Mouse (Mus musculus) T-helper 1 cell (primary cell): Measurements from ENCODE around the gene Akap2.

Experiments used
- in situ Hi-C: fragments of 300-600 bp; cut with MboI, MseI; formaldehyde crosslinking; loops from one replicate; pipeline ENCODE4 v1.15.1; 2025; ENCODE audit warnings: high pct_unique_total_duplicates

Akap2 gene

DNA sequence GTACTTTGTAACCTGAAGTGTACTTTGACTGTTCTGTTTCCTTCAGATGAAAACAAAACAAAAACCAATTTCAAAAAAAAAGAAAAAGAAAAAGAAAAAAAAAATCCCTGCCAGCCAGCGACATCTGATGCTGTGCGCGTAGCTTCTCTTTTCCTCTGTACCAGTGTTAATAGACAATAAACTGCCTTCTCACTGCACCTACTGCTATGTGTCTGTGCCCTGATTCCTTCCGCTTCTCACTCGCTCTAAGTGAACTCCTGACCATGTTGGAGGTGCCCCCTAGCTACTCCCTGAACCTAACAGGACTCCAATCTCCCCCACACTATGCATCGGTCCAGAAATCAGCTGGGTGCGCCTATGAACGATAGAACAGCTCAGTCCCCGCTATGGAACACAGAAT is at the start of gene Akap2:
Gene Akap2 (plus strand): TSS at position 304 of the 400 bp plus-strand sequence.
- in situ Hi-C loops: no loop called here

DNA sequence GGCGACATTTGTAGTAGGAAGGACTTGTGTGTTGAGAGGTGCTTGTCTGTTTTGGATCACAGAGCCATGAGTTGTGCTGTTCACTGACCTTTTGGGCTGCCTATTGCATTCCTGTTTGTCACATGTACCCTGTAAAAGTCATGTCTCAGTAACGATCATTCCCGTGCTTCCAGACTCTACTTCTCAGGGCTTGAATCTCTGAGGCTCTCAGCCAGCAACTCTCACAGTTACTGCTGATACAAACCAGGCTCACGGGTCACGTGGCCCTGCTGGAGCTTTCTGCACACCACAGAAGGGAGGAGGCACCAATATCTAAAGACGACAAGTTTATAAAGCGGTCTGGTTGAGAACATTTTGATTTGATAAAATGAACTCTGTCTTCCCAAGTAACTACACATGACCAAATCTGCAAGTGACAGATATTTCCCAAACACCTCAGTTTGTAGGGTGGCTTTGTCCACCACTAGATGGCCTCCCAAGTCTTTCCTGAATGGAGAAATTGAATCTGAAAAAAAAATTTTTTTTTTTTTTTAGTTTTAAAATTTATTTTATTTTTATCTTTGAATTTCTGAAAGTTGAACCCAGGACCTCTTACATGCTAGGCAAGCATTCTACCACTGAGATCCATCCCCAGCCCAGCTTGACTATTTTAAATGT is 46.5 kb upstream of the Akap2 start:
- in situ Hi-C loops: loop anchor here (5.0 to 10.0 kb wide), 3 partner anchors 104 to 236 kb away; no protein-coding TSS in a partner anchor

DNA sequence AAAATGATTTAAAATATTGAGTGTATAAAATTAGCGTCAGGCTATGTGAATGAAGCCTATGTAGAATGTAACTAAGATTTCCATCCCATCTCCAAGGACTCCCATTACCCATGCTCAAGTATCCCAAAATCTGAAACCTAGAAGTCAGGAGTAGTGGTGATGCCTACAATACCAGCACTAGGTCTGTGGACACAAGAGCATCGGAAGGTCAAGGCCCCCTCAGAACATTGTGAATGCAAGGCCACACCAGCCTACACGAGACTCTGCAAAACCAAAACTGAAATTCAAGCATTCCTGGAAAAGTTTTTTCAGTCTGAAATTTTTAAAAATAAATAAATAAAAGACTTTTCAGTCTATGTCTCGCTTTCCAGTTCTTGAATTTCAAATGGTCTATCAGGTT is 44.9 kb upstream of the Akap2 start:
- in situ Hi-C loops: loop anchor here (5.0 to 10.0 kb wide), 3 partner anchors 102 to 235 kb away; no protein-coding TSS in a partner anchor

DNA sequence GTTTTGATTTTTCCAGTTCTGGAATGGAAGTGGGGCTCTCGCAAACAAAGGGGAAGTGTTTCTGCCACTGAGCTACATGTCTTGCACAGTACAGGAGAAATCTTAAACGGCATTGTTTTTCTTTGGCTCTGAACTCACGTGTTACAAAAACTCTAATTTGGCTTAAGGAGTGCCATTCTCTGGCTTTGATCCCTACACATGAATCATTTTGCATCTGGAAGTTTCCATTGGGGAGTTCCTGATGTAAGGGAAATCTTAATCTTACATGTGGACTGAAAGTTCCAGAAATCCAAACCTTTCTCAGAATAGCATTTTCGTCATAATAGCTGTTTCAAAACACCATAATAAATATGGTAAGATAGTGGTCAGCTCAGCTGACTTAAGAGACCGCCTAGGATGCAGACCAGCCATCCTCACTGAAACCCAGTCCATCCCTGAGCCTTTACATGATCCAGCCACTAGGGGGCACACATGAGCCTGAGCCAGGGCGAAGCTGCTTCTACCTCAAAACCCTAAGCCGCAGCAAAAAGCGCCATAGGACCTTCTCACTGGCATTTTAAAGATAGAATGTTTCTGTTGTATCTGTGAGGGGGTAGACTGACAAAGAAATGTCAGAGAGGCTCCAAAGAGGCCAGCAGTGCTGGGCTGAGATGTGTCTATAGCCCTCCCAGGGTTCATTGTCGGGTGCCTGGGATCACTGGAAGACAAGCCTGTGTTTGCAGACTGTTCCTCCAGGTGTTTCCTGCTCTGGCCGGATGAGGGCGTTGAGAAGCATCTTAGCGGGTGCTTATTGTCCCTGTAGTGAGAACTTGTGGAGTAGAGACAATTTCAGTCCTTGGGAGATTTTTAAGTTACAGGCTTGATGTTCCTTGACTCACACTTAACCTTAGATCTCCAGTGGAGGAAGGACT is 44.2 kb upstream of the Akap2 start:
- in situ Hi-C loops: loop anchor here (5.0 to 10.0 kb wide), 3 partner anchors 102 to 234 kb away; no protein-coding TSS in a partner anchor

DNA sequence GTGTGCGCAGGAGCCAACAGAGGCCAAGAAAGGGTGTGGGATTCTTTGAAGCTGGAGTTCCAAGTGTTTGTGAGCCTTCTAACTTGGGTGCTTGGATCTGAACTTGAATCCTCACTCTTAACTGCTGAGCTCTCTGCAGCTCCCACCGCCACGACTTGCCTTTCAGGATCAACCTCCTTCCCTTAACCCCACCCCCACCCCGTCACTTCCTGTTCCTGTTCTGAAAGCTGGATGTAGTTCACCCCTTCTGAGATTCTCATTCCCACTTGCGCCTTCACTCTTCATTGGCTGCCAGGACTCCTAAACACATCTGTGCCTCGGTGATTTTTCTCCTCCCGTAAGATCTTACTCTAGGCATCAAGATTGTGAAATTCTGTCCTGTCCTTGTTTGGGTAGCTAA is 43.1 kb upstream of the Akap2 start:
- in situ Hi-C loops: loop anchor here (5.0 to 10.0 kb wide), 3 partner anchors 100 to 233 kb away; no protein-coding TSS in a partner anchor

DNA sequence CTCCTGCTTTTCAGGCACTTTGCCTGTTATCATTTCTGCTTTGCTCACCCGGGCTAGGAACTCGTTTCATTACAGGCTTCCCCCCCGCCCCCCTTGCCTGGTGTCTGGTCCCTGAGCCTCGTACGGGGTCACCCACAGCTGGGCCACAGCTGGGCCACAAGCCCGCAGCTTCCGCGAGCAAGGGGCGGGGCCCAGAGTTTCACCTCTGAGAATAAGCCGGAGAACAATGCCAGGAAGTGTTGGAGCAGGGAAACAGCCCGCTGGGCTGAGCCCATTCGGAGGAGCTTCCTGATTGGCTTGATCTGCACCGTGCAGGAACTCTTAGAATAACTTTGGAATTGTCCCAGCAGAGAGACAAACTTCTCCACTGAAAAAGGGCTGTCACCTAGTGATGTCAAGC is 42.1 kb upstream of the Akap2 start:
- in situ Hi-C loops: loop anchor here (10.0 kb wide), 1 partner anchor 99 kb away; no protein-coding TSS in a partner anchor

DNA sequence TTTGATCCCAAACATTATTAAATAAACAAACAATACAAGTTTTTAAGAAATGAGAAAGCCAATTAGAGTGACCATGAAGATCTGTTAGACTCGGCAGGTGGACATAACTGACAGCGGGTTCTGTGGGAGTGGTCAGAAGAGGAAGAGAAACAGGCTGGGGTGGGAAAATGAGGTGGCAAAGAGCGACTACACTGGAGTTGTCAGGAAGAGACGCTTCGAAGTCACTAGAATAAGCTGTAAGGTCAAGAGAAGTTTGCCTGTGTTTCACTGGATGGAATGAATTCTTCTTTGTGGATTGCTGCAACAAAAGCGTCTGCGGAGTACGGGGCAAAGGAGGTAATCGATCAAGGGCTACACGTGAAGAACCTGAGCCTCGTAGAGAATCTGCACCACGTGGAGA is 39.5 kb upstream of the Akap2 start:
- in situ Hi-C loops: loop anchor here (10.0 kb wide), 1 partner anchor 97 kb away; no protein-coding TSS in a partner anchor

DNA sequence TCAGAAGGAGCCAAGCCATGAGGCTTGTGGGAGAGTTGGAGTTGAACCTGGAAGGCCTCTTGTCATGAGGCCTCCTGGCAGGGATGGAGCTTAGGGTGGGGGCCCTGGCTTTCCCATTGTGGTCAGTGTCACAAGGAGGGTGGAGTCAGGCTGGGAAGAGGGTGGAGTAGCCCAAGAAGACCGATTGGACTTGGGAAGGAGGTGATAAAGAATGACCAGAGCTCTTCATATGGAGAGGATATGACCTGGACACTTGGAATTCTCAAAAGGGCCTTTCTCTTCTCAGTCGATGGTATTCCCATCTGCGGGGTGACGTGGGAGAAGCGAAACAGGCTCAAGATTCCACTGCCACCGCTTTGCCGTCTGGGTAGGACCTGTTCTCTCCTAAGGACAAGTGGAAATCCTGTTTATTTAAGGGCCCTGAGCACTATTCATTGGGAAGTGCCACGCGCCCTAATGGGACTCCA is 38.4 kb upstream of the Akap2 start:
- in situ Hi-C loops: loop anchor here (10.0 kb wide), 1 partner anchor 96 kb away; no protein-coding TSS in a partner anchor

DNA sequence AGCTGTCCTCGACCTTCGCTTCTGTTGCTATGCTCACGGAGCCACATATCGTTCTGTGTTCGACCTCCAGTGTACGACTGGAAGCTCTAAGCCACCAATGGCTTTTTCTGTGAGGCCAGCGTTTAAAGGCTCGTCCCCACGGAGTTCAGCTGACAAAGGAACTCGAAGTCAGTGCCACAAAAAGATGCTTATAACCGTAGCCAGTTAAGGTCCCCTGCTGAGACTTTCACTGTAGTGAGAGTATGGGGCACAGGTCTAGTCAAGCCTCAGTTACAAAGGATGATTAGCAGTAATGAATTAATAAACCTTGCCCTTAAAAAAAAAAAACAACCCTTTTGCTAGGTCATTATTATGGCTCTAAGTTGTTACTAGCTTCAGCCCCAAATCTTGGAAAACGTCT is 37.3 kb upstream of the Akap2 start:
- in situ Hi-C loops: no loop called here

DNA sequence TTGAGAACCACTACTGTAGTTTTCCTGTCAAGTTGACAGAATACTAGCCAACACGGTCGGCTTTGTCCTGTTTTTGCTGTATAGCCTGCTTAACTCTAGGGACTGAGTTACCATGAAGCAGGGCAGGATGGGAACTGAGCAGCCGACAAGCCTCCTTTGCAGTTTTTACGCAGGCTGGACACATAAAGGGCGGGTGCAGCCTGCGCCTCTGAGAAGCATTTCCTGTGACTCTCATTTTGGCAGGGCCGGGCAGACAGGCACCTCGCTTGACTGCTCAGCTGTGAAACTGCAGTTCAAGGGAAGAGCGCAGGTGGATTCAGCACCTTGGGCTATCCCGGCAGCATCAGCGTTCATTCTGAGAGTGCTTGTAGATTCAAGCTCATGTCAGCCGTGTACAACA is 35.9 kb upstream of the Akap2 start:
- in situ Hi-C loops: no loop called here

DNA sequence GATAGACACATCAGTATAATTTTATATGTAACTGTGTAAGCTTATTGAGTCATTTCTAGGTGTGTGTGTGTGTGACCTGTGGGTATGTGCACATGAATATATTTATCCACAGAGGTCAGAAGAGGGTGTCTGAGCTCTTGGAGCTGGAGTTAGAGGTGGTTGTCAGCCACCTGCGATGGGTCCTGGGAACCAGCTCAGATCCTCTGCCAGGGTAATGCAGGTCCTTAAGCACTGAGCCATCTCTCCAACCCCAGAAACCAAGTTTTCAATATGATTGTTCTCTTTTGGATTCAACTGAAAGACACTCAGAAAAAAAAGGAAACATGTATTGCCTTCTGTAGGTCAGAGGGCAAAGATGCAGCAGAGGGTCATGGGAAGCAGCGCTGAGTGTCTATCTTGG is 35.1 kb upstream of the Akap2 start:
- in situ Hi-C loops: no loop called here

DNA sequence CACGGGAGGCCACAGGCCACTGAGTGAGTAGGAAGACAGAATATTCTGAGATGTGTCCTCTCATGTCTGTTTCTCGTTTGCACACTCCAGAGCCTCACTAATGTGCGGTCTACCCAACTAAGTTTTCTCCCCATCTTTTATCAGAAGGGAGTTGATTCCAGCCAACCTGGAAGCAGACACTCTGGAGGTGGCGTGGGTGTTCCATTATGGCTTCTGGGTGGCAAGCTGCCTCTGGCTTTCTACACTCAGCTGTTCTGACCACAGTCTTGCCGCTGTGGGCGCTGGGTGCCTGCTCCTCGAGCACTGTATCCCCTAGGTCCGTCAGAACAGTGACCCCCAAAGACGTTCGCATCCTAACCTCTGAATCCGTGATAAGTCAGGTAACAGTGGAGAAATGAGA is 34.5 kb upstream of the Akap2 start:
- in situ Hi-C loops: no loop called here

DNA sequence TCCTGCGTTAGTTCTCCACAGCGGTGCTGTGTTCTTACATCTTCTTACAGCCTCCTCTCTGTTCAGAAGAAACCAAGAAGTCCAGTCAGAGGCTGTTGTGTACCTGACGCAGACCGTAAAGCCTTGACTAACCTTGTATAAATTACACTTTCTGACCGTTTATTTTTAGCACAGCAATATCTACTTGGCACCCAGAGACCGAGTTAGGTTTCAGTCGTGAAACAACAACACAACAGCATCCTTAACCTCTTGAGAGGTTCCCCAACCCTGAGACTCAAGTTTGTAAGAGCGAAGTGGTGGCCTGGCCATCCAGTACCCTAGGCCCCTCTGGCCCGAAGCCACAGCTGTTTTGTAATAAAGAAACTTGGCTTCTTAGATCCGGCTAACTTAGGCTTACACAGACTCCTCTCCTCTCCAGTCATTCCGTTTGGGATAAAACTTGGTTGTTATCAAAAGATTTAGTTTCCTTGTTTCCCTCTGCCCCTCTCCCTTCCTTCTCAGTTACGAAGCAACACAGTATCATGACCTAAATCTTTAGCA is 32.7 kb upstream of the Akap2 start:
- in situ Hi-C loops: no loop called here

DNA sequence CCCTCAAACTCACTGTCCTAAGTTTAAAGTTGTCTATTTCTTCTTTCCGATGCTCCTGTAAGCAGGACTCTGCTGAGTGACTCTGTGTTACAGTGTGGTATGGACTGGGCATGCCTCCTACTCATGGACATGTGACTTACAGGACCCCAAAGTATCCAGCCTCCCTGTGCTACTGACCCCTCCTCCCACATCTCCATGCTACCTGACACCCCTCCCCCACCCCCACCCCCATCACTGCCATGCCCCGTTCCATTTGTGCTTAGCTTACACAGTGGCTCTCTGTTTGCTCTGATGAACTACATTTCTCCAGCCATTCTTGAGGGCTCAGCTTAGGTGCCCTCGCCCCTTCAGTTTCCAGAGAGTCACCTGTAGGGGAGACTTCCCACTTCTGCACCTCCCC is 30.7 kb upstream of the Akap2 start:
- in situ Hi-C loops: no loop called here

DNA sequence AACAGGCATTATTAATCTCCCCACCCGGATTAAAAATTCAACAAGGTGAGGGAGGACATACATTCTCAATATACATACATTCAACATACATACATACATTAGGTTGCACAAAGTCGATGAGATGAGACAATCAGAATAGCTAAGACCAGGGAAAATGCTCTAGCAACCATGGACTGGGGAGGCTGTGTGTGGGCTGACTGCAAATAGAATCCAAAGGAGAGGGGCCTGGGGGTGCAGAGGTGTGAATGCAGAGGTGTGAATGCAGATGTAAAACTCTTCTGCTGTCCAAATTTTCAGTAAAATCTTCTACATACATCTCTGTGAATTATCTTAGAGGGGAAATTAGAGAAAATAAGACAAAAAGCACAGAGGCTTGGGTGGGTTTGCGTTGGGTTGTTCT is 29.9 kb upstream of the Akap2 start:
- in situ Hi-C loops: no loop called here

DNA sequence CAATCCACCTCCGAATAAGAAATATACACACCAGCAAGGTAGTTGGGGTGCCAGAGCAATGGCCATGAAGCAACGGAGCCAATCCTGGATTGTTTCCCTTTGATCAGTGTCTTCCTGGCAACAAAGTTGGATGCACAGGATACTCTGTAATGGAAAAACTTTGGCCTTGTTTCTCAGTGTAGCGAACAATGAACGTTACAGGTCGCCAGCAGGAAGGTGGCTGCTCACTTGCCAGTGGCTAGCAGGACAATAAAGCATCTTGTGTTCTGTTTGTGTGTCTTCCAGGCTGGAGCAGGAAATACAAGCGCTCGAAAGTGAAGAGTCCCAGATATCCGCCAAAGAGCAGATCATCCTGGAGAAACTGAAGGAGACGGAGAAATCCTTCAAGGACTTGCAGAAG is 29.3 kb upstream of the Akap2 start:
- in situ Hi-C loops: no loop called here

DNA sequence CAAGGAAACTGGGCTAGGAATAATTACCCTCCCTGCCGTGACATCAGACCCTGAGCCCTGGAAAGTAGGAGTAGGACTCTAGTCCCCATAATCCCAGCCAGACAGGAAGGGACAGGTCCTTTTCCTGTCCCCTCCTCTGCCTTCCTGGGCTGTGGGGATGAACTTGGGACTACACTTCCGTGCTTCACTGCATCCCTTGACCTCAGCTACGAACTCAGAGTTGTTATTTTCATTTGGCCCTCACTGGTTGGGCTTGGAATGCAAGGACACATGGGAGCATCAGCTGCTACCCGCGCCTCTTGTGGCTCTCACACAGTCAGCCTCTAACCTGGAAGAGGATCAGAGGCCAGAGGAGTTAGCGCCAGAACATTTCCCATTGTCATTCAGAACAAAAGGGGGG is 27.5 kb upstream of the Akap2 start:
- in situ Hi-C loops: no loop called here

DNA sequence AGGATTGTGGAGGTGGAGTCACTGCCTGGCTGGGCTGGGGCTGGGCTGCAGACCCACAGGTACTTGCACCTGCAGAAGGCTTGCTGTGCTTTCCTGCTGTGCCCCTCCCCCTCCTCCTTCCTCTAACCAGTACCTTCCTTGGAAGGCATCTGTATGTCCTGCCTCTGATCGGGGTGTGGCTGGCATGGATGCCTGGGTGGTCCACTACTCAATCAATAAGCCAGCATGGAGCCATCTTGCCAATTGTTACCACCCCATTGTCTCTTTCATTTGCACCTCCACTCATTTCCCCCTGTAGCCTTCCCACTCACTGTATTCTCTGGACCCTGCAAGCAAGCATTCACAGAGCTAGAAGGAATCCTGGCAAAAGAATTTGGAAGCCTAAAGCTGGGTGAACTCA is 26.7 kb upstream of the Akap2 start:
- in situ Hi-C loops: no loop called here

DNA sequence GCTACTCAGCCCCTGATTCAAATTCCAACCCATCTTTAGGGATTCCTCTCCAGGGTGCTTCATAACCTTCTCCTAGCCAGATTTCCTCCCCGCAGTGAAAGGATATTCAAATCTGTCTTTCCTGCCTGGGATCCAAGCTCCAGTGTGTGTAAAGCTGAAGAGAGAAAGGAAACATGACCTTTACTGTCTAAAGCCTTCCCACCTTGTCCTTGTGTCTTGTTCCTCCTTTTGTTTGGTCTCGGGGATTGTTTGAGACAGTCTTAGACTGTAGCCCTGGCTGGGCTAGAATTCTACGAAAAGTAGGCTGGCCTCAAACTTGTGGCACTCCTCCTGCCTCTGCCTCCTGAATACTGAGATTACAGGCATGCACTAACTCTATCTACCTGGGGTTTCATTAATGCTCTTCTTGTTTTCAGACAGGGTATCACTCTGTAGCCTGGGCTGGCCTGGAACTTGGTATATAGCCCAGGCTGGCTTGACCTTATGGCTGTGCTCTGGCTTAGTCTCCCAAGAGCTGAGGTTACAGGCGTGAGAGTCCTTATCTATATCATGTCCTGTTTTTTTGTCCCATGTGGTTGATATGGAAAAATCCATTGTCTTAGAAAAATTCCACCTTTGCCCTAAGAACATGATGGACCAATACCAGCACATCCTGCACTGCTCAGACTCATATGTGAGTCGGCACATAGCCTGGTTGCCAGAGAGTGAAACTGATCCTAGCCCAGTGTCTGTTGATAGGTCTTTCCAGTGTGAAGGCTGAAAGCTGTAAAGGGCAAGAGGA is 22.9 kb upstream of the Akap2 start:
- in situ Hi-C loops: no loop called here

DNA sequence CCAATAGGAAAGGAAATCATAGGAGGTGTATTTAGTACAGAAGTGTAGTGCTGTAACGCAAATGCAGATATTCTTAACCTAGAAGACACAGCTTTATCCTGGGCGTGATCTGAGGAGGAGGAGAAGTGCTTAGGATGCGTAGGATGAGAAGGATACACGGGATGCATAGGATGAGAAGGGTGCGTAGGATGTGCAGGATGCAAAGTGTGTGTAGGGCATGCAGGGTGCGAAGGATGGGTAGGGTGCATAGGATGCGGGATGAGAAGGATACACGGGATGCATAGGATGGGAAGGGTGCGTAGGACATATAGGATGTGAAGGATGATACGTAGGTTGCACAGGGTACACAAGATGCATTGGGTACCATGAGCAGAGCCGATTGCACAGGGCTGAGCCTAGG is 20.5 kb upstream of the Akap2 start:
- in situ Hi-C loops: no loop called here

DNA sequence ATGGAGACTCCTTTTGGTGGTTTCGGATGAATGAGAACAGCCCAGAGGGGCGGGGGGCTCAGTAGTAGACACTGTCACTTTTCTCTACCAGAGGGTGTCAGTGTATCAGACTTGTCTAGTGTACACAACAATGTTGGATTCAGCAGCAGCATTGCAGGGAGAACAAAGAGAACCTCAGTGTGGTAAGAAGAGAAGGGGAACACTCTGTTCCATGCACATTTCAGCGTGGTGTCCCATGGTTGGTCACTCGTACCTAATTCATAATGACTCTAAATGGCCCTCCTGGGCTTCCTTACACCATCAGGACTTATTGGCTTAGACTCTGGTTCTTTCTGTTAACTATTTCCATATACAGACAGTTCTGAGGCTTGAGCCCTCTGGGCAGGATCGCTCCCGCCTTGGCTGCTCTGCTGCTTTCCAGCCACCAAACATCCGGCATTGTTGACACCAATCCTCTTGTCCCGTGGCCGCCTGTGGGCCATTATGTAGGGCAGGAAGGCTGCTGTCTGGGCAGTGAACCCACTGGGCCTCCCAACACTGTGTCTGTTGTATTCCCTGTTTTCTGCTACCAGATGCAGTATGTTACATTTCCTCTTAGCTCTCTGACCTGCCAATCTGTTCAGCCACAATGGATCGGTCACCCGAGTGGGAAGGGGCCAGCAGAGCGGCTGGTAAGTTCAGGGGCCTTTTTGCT is 19.4 kb upstream of the Akap2 start:
- in situ Hi-C loops: no loop called here
